Mouse (Mus musculus) liver, embryonic 14.5 days (tissue): ENCODE data around the gene Hmg20b. TPM values are rescaled to one million over a fixed set of nuclear protein-coding genes. Genes with fewer than 3 reads are reported as not detected.

Source experiments
- ATAC-seq: fragments of 200-750 bp; cut with Nextera tagmentation; 2 replicates; pipeline ENCODE4 v1.8.0; 2017; ENCODE audit warnings: moderate number of reproducible peaks, mild to moderate bottlenecking, moderate library complexity; ENCODE audit not compliant: insufficient read depth
- DNase-seq, 3 experiments: peaks; one replicate each; pipeline ENCODE4 v3.0.0-alpha.2; 2012 to 2013; ENCODE audit warnings: low read depth in 3 of 3, low spot score in 3 of 3
- H3K27ac ChIP-seq: fragments of 300-500 bp; sonication (generic); 2 replicates; pipeline ENCODE4 v1.5.1; 2014; ENCODE audit warnings: moderate library complexity, mild to moderate bottlenecking, control low read depth, inconsistent platforms
- H3K27me3 ChIP-seq: fragments of 300-500 bp; sonication (generic); 2 replicates; pipeline ENCODE4 v1.6.1; 2014; ENCODE audit warnings: mild to moderate bottlenecking, low read length, moderate library complexity; ENCODE audit not compliant: control insufficient read depth, insufficient read depth
- H3K36me3 ChIP-seq: fragments of 300-500 bp; sonication (generic); replicated peaks from 2 replicates; pipeline ENCODE4 v1.6.1; 2014; ENCODE audit warnings: low read depth; ENCODE audit not compliant: control insufficient read depth, insufficient read depth
- H3K4me1 ChIP-seq, 2 experiments: fragments of 200-500 bp in 1 of 2; fragments of 300-500 bp in 1 of 2; sonication (generic) in 1 of 2; replicated peaks; 2 replicates each; pipeline ENCODE4 v1.6.1; 2012 to 2014; ENCODE audit warnings: antibody characterized with exemption in 1 of 2, inconsistent platforms in 1 of 2, low read length in 1 of 2; ENCODE audit not compliant: control insufficient read depth in 2 of 2, insufficient read depth in 2 of 2
- H3K4me2 ChIP-seq: fragments of 300-500 bp; sonication (generic); 2 replicates; pipeline ENCODE4 v1.6.1; 2014; ENCODE audit warnings: low read depth, mild to moderate bottlenecking, control low read depth, moderate library complexity
- H3K4me3 ChIP-seq, 2 experiments: fragments of 200-500 bp in 1 of 2; fragments of 300-500 bp in 1 of 2; sonication (generic) in 1 of 2; 2 replicates each; pipeline ENCODE4 v1.5.1; 2012 to 2014; ENCODE audit warnings: low read depth in 2 of 2, low read length in 2 of 2, mild to moderate bottlenecking in 2 of 2, control low read depth in 1 of 2, inconsistent platforms in 1 of 2, moderate library complexity in 1 of 2; ENCODE audit not compliant: insufficient read depth in 1 of 2
- H3K9ac ChIP-seq: fragments of 300-500 bp; sonication (generic); replicated peaks from 2 replicates; pipeline ENCODE4 v1.6.1; 2014; ENCODE audit warnings: mild to moderate bottlenecking, control low read depth, moderate library complexity
- H3K9me3 ChIP-seq: fragments of 300-500 bp; sonication (generic); 2 replicates; pipeline ENCODE4 v1.6.1; 2016; ENCODE audit warnings: low read length, mixed read lengths; ENCODE audit not compliant: control insufficient read depth
- CTCF ChIP-seq: IDR thresholded peaks from 2 replicates; pipeline ENCODE4 v1.5.1; 2016; ENCODE audit warnings: antibody characterized with exemption, low read depth, control low read depth
- EP300 ChIP-seq: IDR thresholded peaks from 2 replicates; pipeline ENCODE4 v1.6.1; 2016; ENCODE audit warnings: antibody characterized with exemption, low read depth
- WGBS: fragments of 180-500 bp; shearing (Covaris S2); extraction: QIAGEN DNeasy Blood & Tissue Kit; methylation state at CpG from one replicate; pipeline ENCODE4 v1.1.7; 2014; ENCODE audit not compliant: insufficient replicate concordance; 5-methylcytosine and 5-hydroxymethylcytosine counted together
- polyA plus RNA-seq, 2 experiments: library from polyadenylated mRNA; depleted of rRNA in 1 of 2; stranded (reverse) in 1 of 2; unstranded in 1 of 2; fragments of >200 nt; fragmentation: Nextera tagmentation in 1 of 2; extraction: Ambion mirVana in 1 of 2; gene quantifications; 2 replicates each; pipeline versions ENCODE4 v1.2.1 to v1.2.3; 2012 to 2014

The Hmg20b gene
- polyA plus RNA-seq, 2 experiments, result 20.3 to 24.9 TPM

GRCm38 (mm10) chr10:81362336-81362949, 12.2 kb upstream of the Hmg20b start:
- Histone ChIP-seq H3K9me3 (no peaks in the 10 kb centered on the region), H3K4me2 (peak overlapping the region; percentile 82), H3K4me1 (peaks cover 59% of the 10 kb centered on the region in 2 experiments), H3K27me3 (no peaks in the 10 kb centered on the region), H3K9ac (peak overlapping the region; percentile 71), H3K27ac (peak overlapping the region; percentile 86), H3K4me3 (peak overlapping the region; percentile 6 to 20; a peak in 3 of 4 replicates), H3K36me3 (peaks cover 38% of the 10 kb centered on the region)
- 21% methylated on average over 12 of the region's 12 CpGs for WGBS
- TF ChIP-seq EP300 (peak; percentile 78), CTCF (peak; percentile 4; the same call in 1 of the 2 replicates)
- DNase-seq (peak; percentile 79 to 82 (median 81)), ATAC-seq (peak; percentile 83)

GRCm38 (mm10) chr10:81360721-81361120, 10.4 kb upstream of the Hmg20b start:
- WGBS, result 74% methylated on average over 8 of the region's 8 CpGs
- Histone ChIP-seq H3K27me3 (no peaks in the 10 kb centered on the region), H3K27ac (peak overlapping the region; percentile 86), H3K9ac (peak overlapping the region; percentile 43), H3K36me3 (peaks cover 27% of the 10 kb centered on the region), H3K9me3 (no peaks in the 10 kb centered on the region), H3K4me2 (peak overlapping the region; percentile 82), H3K4me3 (no peak overlapping the region), H3K4me1 (peaks cover 66 to 68% of the 10 kb centered on the region in 2 experiments)
- TF ChIP-seq EP300, result no peak
- no peak for TF ChIP-seq CTCF
- no peak for DNase-seq
- ATAC-seq, result no peak

- WGBS, result 32% methylated on average over 1 of the region's 1 CpGs
- peak overlapping the region; percentile 86 for H3K27ac ChIP-seq
- ATAC-seq, result no peak
- TF ChIP-seq EP300 (no peak), CTCF (no peak)
- peak overlapping the region; percentile 64 to 88 for H3K4me3 ChIP-seq
- no peaks in the 10 kb centered on the region for H3K9me3 ChIP-seq
- H3K4me1 ChIP-seq, result peaks cover 53 to 58% of the 10 kb centered on the region in 2 experiments
- H3K4me2 ChIP-seq, result peak overlapping the region; percentile 82
- H3K27me3 ChIP-seq, result no peaks in the 10 kb centered on the region
- DNase-seq, result no peak
- H3K36me3 ChIP-seq, result peaks cover 24% of the 10 kb centered on the region
- H3K9ac ChIP-seq, result peak overlapping the region; percentile 89
Measured at GRCm38 (mm10) chr10:81358841-81359240, 8.6 kb upstream of the Hmg20b start.

- WGBS, result 17% methylated on average over 4 of the region's 4 CpGs
- Histone ChIP-seq H3K36me3 (peaks cover 17% of the 10 kb centered on the region), H3K27ac (peak overlapping the region; percentile 86), H3K9me3 (no peaks in the 10 kb centered on the region), H3K27me3 (no peaks in the 10 kb centered on the region), H3K9ac (peak overlapping the region; percentile 89), H3K4me3 (peak overlapping the region; percentile 64 to 88), H3K4me1 (peaks cover 47 to 52% of the 10 kb centered on the region in 2 experiments), H3K4me2 (peak overlapping the region; percentile 82)
- TF ChIP-seq CTCF, result no peak
- TF ChIP-seq EP300, result no peak
- DNase-seq, result no peak
- no peak for ATAC-seq
Measured at GRCm38 (mm10) chr10:81358209-81358608, 7.9 kb upstream of the Hmg20b start.

GRCm38 (mm10) chr10:81356991-81357844, 6.9 kb upstream of the Hmg20b start, which contains the start of gene Mfsd12:
Mfsd12 (plus strand) TSS chr10:81357491.
- DNase-seq (peak; percentile 82 to 85 (median 83)), ATAC-seq (peak; percentile 84)
- peak within 1 kb of the TSS; percentile 82 for H3K4me2 ChIP-seq
- no peak for TF ChIP-seq EP300
- no peak for TF ChIP-seq CTCF
- H3K36me3 ChIP-seq, result peaks cover 13% of the 10 kb centered on the region
- peak within 1 kb of the TSS; percentile 86 for H3K27ac ChIP-seq
- H3K27me3 ChIP-seq, result no peaks in the 10 kb centered on the region
- H3K9ac ChIP-seq, result peak within 1 kb of the TSS; percentile 89
- 2% methylated on average over 70 of the region's 79 CpGs for WGBS
- H3K4me3 ChIP-seq, result peak within 1 kb of the TSS; percentile 64 to 88
- H3K9me3 ChIP-seq, result no peaks in the 10 kb centered on the region
- H3K4me1 ChIP-seq, result peaks cover 43 to 51% of the 10 kb centered on the region in 2 experiments
